Mouse (Mus musculus): ENCODE measurements around the gene Wdfy3. TPM values are rescaled to one million over a fixed set of nuclear protein-coding genes. Genes with fewer than 3 reads are reported as not detected.

Gene Wdfy3
- polyA plus RNA-seq, 1 experiment, result 43.6 TPM

DNA sequence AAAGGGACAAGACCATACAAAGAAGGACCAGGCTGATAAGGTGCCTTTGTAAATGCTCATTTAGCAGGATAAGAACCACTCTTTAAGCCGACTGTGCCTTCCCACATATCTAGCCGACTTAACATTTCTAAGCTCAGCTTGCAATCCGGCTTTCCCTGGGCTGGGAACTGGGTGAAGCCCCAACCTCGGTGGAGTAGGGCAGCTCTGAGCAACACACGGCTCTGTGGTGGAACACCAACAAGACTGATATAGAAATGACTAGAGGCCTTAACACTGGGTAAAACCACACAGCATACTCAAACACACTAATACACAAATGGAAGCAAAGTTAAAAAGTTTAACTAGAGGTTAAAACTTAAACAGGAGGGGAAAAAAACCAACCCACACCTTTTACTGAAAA lies 7.9 kb downstream of the Wdfy3 start:
- TF ChIP-seq POLR2A (IDR thresholded peaks at IDR 0.05; ENCODE audit: extremely low read depth, insufficient read depth, low read length) (no peak), CTCF (IDR thresholded peaks at IDR 0.05; ENCODE audit: extremely low read depth, insufficient read depth, low read length) (no peak)
- Histone ChIP-seq H3K27ac (ENCODE audit: insufficient read depth, low read length) (no peak overlapping the region), H3K4me1 (ENCODE audit: control insufficient read depth, insufficient read depth, low read length) (peaks cover 8% of the 10 kb centered on the region; the same call in 1 of the 2 replicates), H3K4me3 (ENCODE audit: insufficient read depth, low read length) (no peak overlapping the region)

DNA sequence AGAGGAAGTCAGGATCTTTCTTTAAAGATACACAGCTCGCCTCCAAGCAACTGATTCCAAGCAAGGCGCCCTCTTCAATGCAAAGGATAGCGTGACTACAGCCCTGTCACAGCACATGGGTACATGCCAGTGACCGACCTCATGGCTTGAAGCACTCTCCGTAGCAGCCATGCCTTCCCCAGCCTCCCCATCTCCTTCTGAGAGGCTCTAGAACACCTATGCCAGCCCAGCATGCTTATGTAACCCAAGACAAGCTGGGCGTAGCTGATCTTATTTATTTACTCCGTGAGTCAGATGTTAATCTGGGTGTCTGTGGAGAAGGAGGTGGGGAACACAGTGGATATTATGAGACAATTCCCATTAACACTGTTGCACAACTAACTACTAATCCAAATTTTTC lies 13.8 kb downstream of the Wdfy3 start:
- Histone ChIP-seq H3K4me1 (ENCODE audit: control insufficient read depth, insufficient read depth, low read length) (peaks cover 9% of the 10 kb centered on the region), H3K27ac (ENCODE audit: insufficient read depth, low read length) (peak overlapping the region; percentile 69), H3K4me3 (ENCODE audit: insufficient read depth, low read length) (no peak overlapping the region)
- TF ChIP-seq CTCF (IDR thresholded peaks at IDR 0.05; ENCODE audit: extremely low read depth, insufficient read depth, low read length) (no peak), POLR2A (IDR thresholded peaks at IDR 0.05; ENCODE audit: extremely low read depth, insufficient read depth, low read length) (no peak)

- Histone ChIP-seq H3K4me3 (ENCODE audit: insufficient read depth, low read length) (no peak overlapping the region), H3K27ac (ENCODE audit: insufficient read depth, low read length) (no peak overlapping the region), H3K4me1 (ENCODE audit: control insufficient read depth, insufficient read depth, low read length) (peaks cover 9% of the 10 kb centered on the region)
- TF ChIP-seq CTCF (IDR thresholded peaks at IDR 0.05; ENCODE audit: extremely low read depth, insufficient read depth, low read length), result no peak
- no peak for TF ChIP-seq POLR2A (IDR thresholded peaks at IDR 0.05; ENCODE audit: extremely low read depth, insufficient read depth, low read length)
Observed at GRCm38 (mm10) chr5:102055130-102055641, 14.5 kb downstream of the Wdfy3 start.

DNA sequence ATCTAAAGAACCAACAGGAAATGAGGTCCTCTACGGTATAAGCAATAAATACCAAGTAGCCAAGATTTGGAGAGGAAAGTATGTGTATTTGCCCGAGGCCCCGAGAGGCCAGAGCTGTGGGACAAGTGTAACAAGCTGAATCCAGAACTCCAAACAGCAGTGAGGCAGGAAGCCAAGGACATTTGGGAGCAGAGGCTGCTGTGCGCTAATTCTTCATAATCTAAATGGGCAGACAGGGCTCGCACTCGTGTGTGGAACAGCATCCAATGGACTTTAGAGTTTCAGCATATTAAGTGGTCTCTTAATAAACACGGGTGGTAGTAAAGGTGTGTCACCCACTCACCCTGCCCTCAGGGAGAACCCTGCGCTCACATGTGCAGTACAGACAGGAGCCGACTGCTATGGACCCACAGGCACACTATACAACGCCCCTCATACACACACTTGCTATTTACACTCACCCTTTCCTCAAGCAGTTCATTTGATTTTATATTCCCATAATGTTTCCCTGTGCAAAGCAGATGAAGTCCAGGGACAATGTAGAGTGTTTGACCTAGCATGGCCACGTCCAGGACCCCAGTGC lies 15.1 kb downstream of the Wdfy3 start:
- no peak overlapping the region for H3K4me3 ChIP-seq (ENCODE audit: insufficient read depth, low read length)
- no peak overlapping the region for H3K27ac ChIP-seq (ENCODE audit: insufficient read depth, low read length)
- TF ChIP-seq CTCF (IDR thresholded peaks at IDR 0.05; ENCODE audit: extremely low read depth, insufficient read depth, low read length) (no peak), POLR2A (IDR thresholded peaks at IDR 0.05; ENCODE audit: extremely low read depth, insufficient read depth, low read length) (no peak)
- H3K4me1 ChIP-seq (ENCODE audit: control insufficient read depth, insufficient read depth, low read length), result peaks cover 9% of the 10 kb centered on the region

DNA sequence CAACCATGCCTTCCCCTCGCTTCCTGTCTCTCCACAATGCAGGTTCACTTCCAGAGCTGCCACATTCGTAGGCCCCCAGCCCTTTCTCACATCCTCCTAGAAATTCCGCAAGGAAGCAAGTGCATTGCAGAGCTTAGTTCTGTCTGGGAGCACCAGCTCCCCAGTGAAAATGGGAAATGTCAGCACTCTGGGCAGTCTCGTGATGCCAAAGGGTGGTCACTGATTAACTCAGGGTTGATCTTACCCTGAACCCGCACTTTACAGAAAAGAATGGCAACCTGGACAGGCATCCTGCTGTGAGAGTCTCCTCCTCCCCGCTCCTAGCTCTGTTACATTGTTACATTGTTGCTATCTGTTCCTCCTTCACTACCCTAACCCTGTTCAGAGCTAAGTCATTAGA lies 16.8 kb downstream of the Wdfy3 start:
- TF ChIP-seq CTCF (IDR thresholded peaks at IDR 0.05; ENCODE audit: extremely low read depth, insufficient read depth, low read length), result no peak
- no peak overlapping the region for H3K27ac ChIP-seq (ENCODE audit: insufficient read depth, low read length)
- H3K4me3 ChIP-seq (ENCODE audit: insufficient read depth, low read length), result no peak overlapping the region
- peaks cover 9% of the 10 kb centered on the region for H3K4me1 ChIP-seq (ENCODE audit: control insufficient read depth, insufficient read depth, low read length)

DNA sequence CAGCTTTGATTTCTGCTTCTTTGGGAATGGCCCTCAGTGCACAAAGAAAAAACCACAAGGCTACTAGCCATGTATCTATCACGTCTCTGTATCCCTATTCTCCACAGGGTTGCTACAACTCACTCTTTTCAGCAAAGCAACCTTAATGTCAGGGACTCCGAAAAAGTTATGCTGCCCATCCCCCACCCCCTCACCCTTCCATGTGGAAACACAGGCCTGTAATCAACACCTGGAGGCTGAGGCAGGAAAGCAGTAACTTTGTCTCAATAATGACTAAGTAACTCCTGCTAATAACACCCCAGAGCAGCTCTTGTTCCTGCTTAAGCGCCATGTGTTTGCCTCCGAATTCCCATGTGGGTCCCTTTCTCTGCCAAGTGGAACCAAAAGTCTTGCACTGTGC lies 17.3 kb downstream of the Wdfy3 start:
- Histone ChIP-seq H3K4me1 (ENCODE audit: control insufficient read depth, insufficient read depth, low read length) (peaks cover 10% of the 10 kb centered on the region), H3K27ac (ENCODE audit: insufficient read depth, low read length) (no peak overlapping the region), H3K4me3 (ENCODE audit: insufficient read depth, low read length) (no peak overlapping the region)
- TF ChIP-seq CTCF (IDR thresholded peaks at IDR 0.05; ENCODE audit: extremely low read depth, insufficient read depth, low read length), result no peak
- TF ChIP-seq POLR2A (IDR thresholded peaks at IDR 0.05; ENCODE audit: extremely low read depth, insufficient read depth, low read length), result no peak

GRCm38 (mm10) chr5:102050677-102051076 lies 19.0 kb downstream of the Wdfy3 start:
- H3K4me3 ChIP-seq (ENCODE audit: insufficient read depth, low read length), result no peak overlapping the region
- H3K27ac ChIP-seq (ENCODE audit: insufficient read depth, low read length), result no peak overlapping the region
- TF ChIP-seq POLR2A (IDR thresholded peaks at IDR 0.05; ENCODE audit: extremely low read depth, insufficient read depth, low read length) (no peak), CTCF (IDR thresholded peaks at IDR 0.05; ENCODE audit: extremely low read depth, insufficient read depth, low read length) (no peak)
- peaks cover 13% of the 10 kb centered on the region for H3K4me1 ChIP-seq (ENCODE audit: control insufficient read depth, insufficient read depth, low read length)

- Histone ChIP-seq H3K4me1 (ENCODE audit: control insufficient read depth, insufficient read depth, low read length) (peaks cover 11% of the 10 kb centered on the region), H3K27ac (ENCODE audit: insufficient read depth, low read length) (no peak overlapping the region), H3K4me3 (ENCODE audit: insufficient read depth, low read length) (no peak overlapping the region)
- TF ChIP-seq POLR2A (IDR thresholded peaks at IDR 0.05; ENCODE audit: extremely low read depth, insufficient read depth, low read length) (no peak), CTCF (IDR thresholded peaks at IDR 0.05; ENCODE audit: extremely low read depth, insufficient read depth, low read length) (no peak)
Observed at GRCm38 (mm10) chr5:102048416-102048815, 21.3 kb downstream of the Wdfy3 start.

DNA sequence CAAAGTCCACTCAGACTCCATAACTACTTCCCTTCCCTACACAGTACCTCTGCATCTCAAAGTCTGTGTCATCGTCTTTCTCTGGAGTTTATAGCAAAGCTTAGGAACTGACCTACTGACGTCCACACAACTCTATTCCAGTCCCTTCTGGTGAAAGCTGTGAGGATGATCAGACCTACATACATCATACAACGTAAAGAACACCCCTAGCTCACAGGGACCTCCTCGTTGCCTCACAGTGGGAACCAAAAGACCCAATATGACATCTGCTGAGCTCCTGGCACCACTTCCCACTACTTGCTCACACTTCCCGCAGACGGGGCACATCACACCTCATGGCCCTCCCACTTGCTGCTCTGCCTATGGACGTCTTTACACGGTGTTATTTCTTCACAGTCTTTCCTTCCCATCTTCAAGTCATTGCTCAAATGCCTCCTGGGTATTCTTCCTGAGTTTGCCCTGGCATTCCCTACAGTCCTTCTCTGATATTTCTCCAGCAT lies 23.1 kb downstream of the Wdfy3 start:
- no peak for TF ChIP-seq CTCF (IDR thresholded peaks at IDR 0.05; ENCODE audit: extremely low read depth, insufficient read depth, low read length)
- TF ChIP-seq POLR2A (IDR thresholded peaks at IDR 0.05; ENCODE audit: extremely low read depth, insufficient read depth, low read length), result no peak
- H3K27ac ChIP-seq (ENCODE audit: insufficient read depth, low read length), result no peak overlapping the region
- peaks cover 10% of the 10 kb centered on the region for H3K4me1 ChIP-seq (ENCODE audit: control insufficient read depth, insufficient read depth, low read length)

More for the DNA sequence above, 23.1 kb downstream of the Wdfy3 start:
- H3K4me3 ChIP-seq (ENCODE audit: insufficient read depth, low read length), result no peak overlapping the region
